Mouse (Mus musculus) CH12.LX (cell line): ENCODE data around the gene Ap1m1. TPM values are rescaled to one million over a fixed set of nuclear protein-coding genes. Genes with fewer than 3 reads are reported as not detected.
A peak's percentile ranks its signal among the peaks of the same experiment; 100 is the strongest.

Source experiments
- DNase-seq: peaks from one replicate; pipeline ENCODE4 v3.0.0-alpha.2; 2013; ENCODE audit errors: extremely low read depth
- H3K27ac ChIP-seq: 2 replicates; pipeline ENCODE4 v1.5.1; 2012; ENCODE audit warnings: low read depth, mild to moderate bottlenecking, control low read depth, moderate library complexity; ENCODE audit not compliant: insufficient read depth
- H3K27me3 ChIP-seq: replicated peaks from 2 replicates; pipeline ENCODE3; 2012; ENCODE audit warnings: inconsistent platforms
- H3K36me3 ChIP-seq, 2 experiments: replicated peaks in 1 of 2; 2 replicates each; pipeline versions ENCODE3 to v1.6.1; 2012; ENCODE audit warnings: inconsistent platforms in 1 of 2, low read length in 1 of 2, mild to moderate bottlenecking in 1 of 2, mixed read lengths in 1 of 2, moderate library complexity in 1 of 2; ENCODE audit not compliant: control insufficient read depth in 1 of 2, insufficient read depth in 1 of 2
- H3K4me1 ChIP-seq, 2 experiments: 2 replicates each; pipeline ENCODE4 v1.6.1; 2012; ENCODE audit warnings: inconsistent platforms in 1 of 2, moderate library complexity in 1 of 2; ENCODE audit not compliant: insufficient read depth in 2 of 2, control insufficient read depth in 1 of 2
- H3K4me2 ChIP-seq: 2 replicates; pipeline ENCODE4 v1.6.1; 2012; ENCODE audit warnings: low read depth, mild to moderate bottlenecking, control low read depth; ENCODE audit not compliant: poor library complexity, insufficient read depth, severe bottlenecking
- H3K4me3 ChIP-seq, 3 experiments: fragments of 150-350 bp in 1 of 3; sonication (generic) in 1 of 3; replicated peaks in 1 of 3; 2 replicates each; pipeline versions ENCODE3 to v1.5.1; 2011 to 2012; ENCODE audit warnings: low read depth in 2 of 3, low read length in 2 of 3, mild to moderate bottlenecking in 2 of 3, moderate library complexity in 2 of 3, control low read depth in 1 of 3, improper control_type of control experiment in 1 of 3, inconsistent platforms in 1 of 3, mixed read lengths in 1 of 3; ENCODE audit not compliant: poor library complexity in 1 of 3
- H3K79me2 ChIP-seq: replicated peaks from 2 replicates; pipeline ENCODE4 v1.6.1; 2012; ENCODE audit warnings: mild to moderate bottlenecking, moderate library complexity; ENCODE audit not compliant: control insufficient read depth, poor library complexity, insufficient read depth, severe bottlenecking; ENCODE audit errors: extremely low read depth
- H3K9ac ChIP-seq: 2 replicates; pipeline ENCODE4 v1.6.1; 2012; ENCODE audit warnings: low read depth, mild to moderate bottlenecking, control low read depth, moderate library complexity; ENCODE audit not compliant: insufficient read depth
- H3K9me3 ChIP-seq: replicated peaks from 2 replicates; pipeline ENCODE3; 2012; ENCODE audit warnings: low read length, inconsistent platforms, mixed read lengths
- BHLHE40 ChIP-seq: IDR thresholded peaks from 2 replicates; pipeline ENCODE4 v1.6.1; 2011; ENCODE audit warnings: mild to moderate bottlenecking, low read depth, low read length, improper control_type of control experiment
- CTCF ChIP-seq, 2 experiments: IDR thresholded peaks in 1 of 2; conservative IDR thresholded peaks in 1 of 2; 2 replicates each; pipeline ENCODE4 v1.5.1; 2011 to 2012; ENCODE audit warnings: low read depth in 2 of 2, low read length in 2 of 2, improper control_type of control experiment in 1 of 2, inconsistent platforms in 1 of 2, mild to moderate bottlenecking in 1 of 2, moderate library complexity in 1 of 2
- ELF1 ChIP-seq: IDR thresholded peaks from 2 replicates; pipeline ENCODE4 v1.6.1; 2014; ENCODE audit warnings: low read depth, mild to moderate bottlenecking, inconsistent platforms, low read length, improper control_type of control experiment
- EP300 ChIP-seq: IDR thresholded peaks from 2 replicates; pipeline ENCODE4 v1.6.1; 2011; ENCODE audit warnings: low read length, improper control_type of control experiment
- ETS1 ChIP-seq: conservative IDR thresholded peaks from 2 replicates; pipeline ENCODE4 v1.6.1; 2012; ENCODE audit warnings: low read depth, mild to moderate bottlenecking, inconsistent platforms, low read length, improper control_type of control experiment, moderate library complexity
- JUND ChIP-seq: conservative IDR thresholded peaks from 2 replicates; pipeline ENCODE4 v1.6.1; 2011; ENCODE audit warnings: low read depth, low read length, improper control_type of control experiment
- KAT2A ChIP-seq: IDR thresholded peaks from 2 replicates; pipeline ENCODE4 v1.6.1; 2012; ENCODE audit warnings: low read length, improper control_type of control experiment, inconsistent platforms; ENCODE audit not compliant: insufficient replicate concordance
- MAX ChIP-seq: IDR thresholded peaks from 2 replicates; pipeline ENCODE4 v1.6.1; 2011; ENCODE audit warnings: low read length, improper control_type of control experiment
- MEF2A ChIP-seq: IDR thresholded peaks from 2 replicates; pipeline ENCODE4 v1.6.1; 2014; ENCODE audit warnings: low read depth, mild to moderate bottlenecking, inconsistent platforms, low read length, improper control_type of control experiment, borderline replicate concordance
- MYC ChIP-seq: IDR thresholded peaks from 2 replicates; pipeline ENCODE4 v1.6.1; 2011; ENCODE audit warnings: low read depth, mild to moderate bottlenecking, improper control_type of control experiment, low read length
- POLR2A ChIP-seq: IDR thresholded peaks from 2 replicates; pipeline ENCODE4 v1.6.1; 2011; ENCODE audit warnings: low read depth, mild to moderate bottlenecking, improper control_type of control experiment, low read length
- RAD21 ChIP-seq: IDR thresholded peaks from 2 replicates; pipeline ENCODE4 v1.6.1; 2011; ENCODE audit warnings: low read depth, mild to moderate bottlenecking, low read length, improper control_type of control experiment, moderate library complexity
- RCOR1 ChIP-seq: conservative IDR thresholded peaks from 2 replicates; pipeline ENCODE4 v1.6.1; 2012; ENCODE audit warnings: low read depth, mild to moderate bottlenecking, inconsistent platforms, low read length, improper control_type of control experiment
- SIN3A ChIP-seq: IDR thresholded peaks from 2 replicates; pipeline ENCODE4 v1.6.1; 2012; ENCODE audit warnings: low read length, improper control_type of control experiment, inconsistent platforms
- SMC3 ChIP-seq: IDR thresholded peaks from 2 replicates; pipeline ENCODE4 v1.6.1; 2011; ENCODE audit warnings: low read depth, low read length, improper control_type of control experiment
- UBTF ChIP-seq: IDR thresholded peaks from 2 replicates; pipeline ENCODE4 v1.6.1; 2012; ENCODE audit warnings: low read depth, mild to moderate bottlenecking, inconsistent platforms, low read length, improper control_type of control experiment, moderate library complexity
- ZKSCAN1 ChIP-seq: IDR thresholded peaks from 2 replicates; pipeline ENCODE4 v1.6.1; 2012; ENCODE audit warnings: low read depth, inconsistent platforms, low read length, improper control_type of control experiment, borderline replicate concordance
- ZMIZ1 ChIP-seq: IDR thresholded peaks from 2 replicates; pipeline ENCODE4 v1.6.1; 2012; ENCODE audit warnings: low read depth, mild to moderate bottlenecking, inconsistent platforms, low read length, improper control_type of control experiment
- ZNF384 ChIP-seq: IDR thresholded peaks from 2 replicates; pipeline ENCODE4 v1.6.1; 2012; ENCODE audit warnings: low read depth, low read length, improper control_type of control experiment, inconsistent platforms
- dilution Hi-C: fragments of 300-500 bp; cut with MboI; formaldehyde crosslinking; loops from 2 replicates; pipeline ENCODE4 v1.14.3; 2020; ENCODE audit warnings: low sequenced_read_pairs; ENCODE audit not compliant: extremely low pct_unique_long_range_greater_than_20kb, extremely low pct_ligation_motif_present
- in situ Hi-C: fragments of 300-500 bp; cut with MboI; formaldehyde crosslinking; loops from 3 replicates; pipeline ENCODE4 v1.14.3; 2019; ENCODE audit warnings: low sequenced_read_pairs, low pct_ligation_motif_present, low pct_unique_long_range_greater_than_20kb, mixed read lengths
- polyA plus RNA-seq: library from polyadenylated mRNA; unstranded; fragments of >175 nt; gene quantifications from 2 replicates; pipeline ENCODE4 v1.2.1, GENCODE M21; 2012; ENCODE audit warnings: low read depth; ENCODE audit not compliant: insufficient read length
- total RNA-seq, 2 experiments: library from RNA; depleted of rRNA; stranded (reverse); fragments of 300-350 nt in 1 of 2; fragments of >200 nt in 1 of 2; gene quantifications; 2 replicates each; pipeline ENCODE4 v1.2.3; 2012 to 2014

Gene Ap1m1
- total and polyA plus RNA-seq, 3 experiments = 20.1 to 86.1 (median 30.3) TPM

GRCm38 (mm10) chr8:72271691-72272090 lies 31.9 kb downstream of the Ap1m1 start:
- DNase-seq = no peak
- TF ChIP-seq POLR2A = no peak
- TF ChIP-seq RAD21 = no peak
- no peak for TF ChIP-seq UBTF
- TF ChIP-seq SIN3A = no peak
- TF ChIP-seq BHLHE40 = no peak
- no peak for TF ChIP-seq MAX
- no peak for TF ChIP-seq EP300
- no peak for TF ChIP-seq ZNF384
- no peak for TF ChIP-seq RCOR1
- no peak for TF ChIP-seq JUND
- no peak for TF ChIP-seq ELF1
- TF ChIP-seq KAT2A = no peak
- no peak for TF ChIP-seq SMC3
- dilution Hi-C loops = no loop called here
- H3K4me2 ChIP-seq = no peak overlapping the region
- no peaks in the 10 kb centered on the region for H3K27me3 ChIP-seq
- no peaks in the 10 kb centered on the region for H3K79me2 ChIP-seq
- H3K4me3 ChIP-seq = no peak overlapping the region
- peaks cover 2% of the 10 kb centered on the region for H3K9me3 ChIP-seq
- no peak overlapping the region for H3K27ac ChIP-seq
- H3K36me3 ChIP-seq = no peaks in the 10 kb centered on the region
- in situ Hi-C loops = no loop called here
- H3K9ac ChIP-seq = no peak overlapping the region
- H3K4me1 ChIP-seq = peaks cover 21 to 87% of the 10 kb centered on the region in 2 experiments

- peak; percentile 80 for DNase-seq
- H3K4me3 ChIP-seq = no peak overlapping the region
- H3K79me2 ChIP-seq = no peaks in the 10 kb centered on the region
- H3K4me2 ChIP-seq = no peak overlapping the region
- no peak overlapping the region for H3K27ac ChIP-seq
- in situ Hi-C loops = no loop called here
- H3K36me3 ChIP-seq = no peaks in the 10 kb centered on the region
- no peak overlapping the region for H3K9ac ChIP-seq
- no peaks in the 10 kb centered on the region for H3K27me3 ChIP-seq
- peaks cover 2% of the 10 kb centered on the region for H3K9me3 ChIP-seq
- dilution Hi-C loops = no loop called here
- H3K4me1 ChIP-seq = peaks cover 21 to 91% of the 10 kb centered on the region in 2 experiments
- 0 out of 2 replicates have a peak, but pooled peaks have one; percentile 47 for TF ChIP-seq MYC
- peak; percentile 48 to 71; a peak in 3 of 4 replicates for TF ChIP-seq CTCF (conservative IDR thresholded peaks at IDR 0.05 in 1 of 2, IDR thresholded peaks at IDR 0.05 in 1 of 2; ENCODE audit: low read depth in 2 of 2, low read length in 2 of 2)
- TF ChIP-seq SMC3 = peak; percentile 53
- TF ChIP-seq ETS1 = no peak
- no peak for TF ChIP-seq ZKSCAN1
- no peak for TF ChIP-seq MEF2A
- peak; percentile 53 for TF ChIP-seq RAD21
- no peak for TF ChIP-seq ZMIZ1
- no peak for TF ChIP-seq KAT2A
Measured at GRCm38 (mm10) chr8:72272361-72272760, 32.5 kb downstream of the Ap1m1 start.
